Mouse (Mus musculus) mouse embryonic stem cell (cell line): ENCODE results near the gene Efna3.

Experiments used
- in situ Hi-C, 2 experiments: fragments of 300-500 bp; cut with MboI; formaldehyde crosslinking; loops; 1 replicate in 1 of 2; 3 replicates in 1 of 2; pipeline ENCODE4 v1.14.3; 2019 to 2020; ENCODE audit warnings: low sequenced_read_pairs in 2 of 2, low pct_unique_long_range_greater_than_20kb in 1 of 2, mixed read lengths in 1 of 2; ENCODE audit not compliant: unreplicated experiment in 1 of 2

Gene Efna3

GRCm38 (mm10) chr3:89341794-89342193 is 19.0 kb upstream of the Efna3 start:
- in situ Hi-C loops = loop anchor here in 1 of 2 experiments (10.0 kb wide), 1 partner anchor 143 kb away; no protein-coding TSS in a partner anchor

- in situ Hi-C loops = loop anchor here in 1 of 2 experiments (10.0 kb wide), 1 partner anchor 144 kb away; no protein-coding TSS in a partner anchor
Measured at GRCm38 (mm10) chr3:89340465-89340864, 17.7 kb upstream of the Efna3 start.

- in situ Hi-C loops = no loop called here
Measured at GRCm38 (mm10) chr3:89339416-89339815, 16.7 kb upstream of the Efna3 start.

GRCm38 (mm10) chr3:89337721-89338578 is 15.2 kb upstream of the Efna3 start, which contains the start of gene Efna4:
Efna4 (minus strand) TSS chr3:89338028.
- in situ Hi-C loops = no loop called here

GRCm38 (mm10) chr3:89337062-89337720 is 14.4 kb upstream of the Efna3 start:
- in situ Hi-C loops = no loop called here

- in situ Hi-C loops = no loop called here
Measured at GRCm38 (mm10) chr3:89336529-89336928, 13.8 kb upstream of the Efna3 start.

GRCm38 (mm10) chr3:89333053-89333452 is 10.3 kb upstream of the Efna3 start:
- in situ Hi-C loops = no loop called here

GRCm38 (mm10) chr3:89332476-89332875 is 9.7 kb upstream of the Efna3 start:
- in situ Hi-C loops = no loop called here

- in situ Hi-C loops = no loop called here
Measured at GRCm38 (mm10) chr3:89332013-89332412, 9.2 kb upstream of the Efna3 start.

GRCm38 (mm10) chr3:89331561-89331960 is 8.8 kb upstream of the Efna3 start:
- in situ Hi-C loops = no loop called here

GRCm38 (mm10) chr3:89330948-89331347 is 8.2 kb upstream of the Efna3 start:
- in situ Hi-C loops = no loop called here

- in situ Hi-C loops = no loop called here
Measured at GRCm38 (mm10) chr3:89330346-89330745, 7.6 kb upstream of the Efna3 start.

- in situ Hi-C loops = no loop called here
Measured at GRCm38 (mm10) chr3:89328623-89329022, 5.9 kb upstream of the Efna3 start.

GRCm38 (mm10) chr3:89327371-89327870 is 4.7 kb upstream of the Efna3 start:
- in situ Hi-C loops = no loop called here

- in situ Hi-C loops = no loop called here
Measured at GRCm38 (mm10) chr3:89325882-89326281, 3.1 kb upstream of the Efna3 start.

GRCm38 (mm10) chr3:89322131-89322500 is 649 bp downstream of the Efna3 start:
- in situ Hi-C loops = no loop called here

- in situ Hi-C loops = no loop called here
Measured at GRCm38 (mm10) chr3:89321183-89322130, 1.3 kb downstream of the Efna3 start.

- in situ Hi-C loops = no loop called here
Measured at GRCm38 (mm10) chr3:89320581-89321182, 2.1 kb downstream of the Efna3 start.
